10 mouse cellular contexts compared by ENCODE assay signal in the genomic region with DNA sequence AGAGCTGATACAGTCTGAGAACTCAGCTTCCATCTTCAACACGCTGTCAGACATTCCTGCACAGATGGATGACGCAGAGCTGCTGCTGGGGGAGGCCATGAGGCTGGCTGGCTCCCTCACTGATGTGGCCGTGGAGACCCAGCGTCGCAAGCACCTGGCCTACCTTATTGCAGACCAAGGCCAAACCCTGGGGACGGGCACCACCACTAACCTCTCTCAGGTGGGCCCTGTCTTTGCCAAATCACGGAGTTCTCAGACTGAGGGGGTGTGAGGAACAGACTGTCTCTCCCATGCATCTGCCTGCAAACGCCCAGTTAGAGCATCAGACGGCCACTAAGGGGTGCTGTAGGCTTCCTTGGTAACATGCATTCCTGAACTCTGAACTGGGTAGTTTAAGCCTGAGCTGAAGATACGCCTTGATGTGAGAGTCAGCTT. TPM values are rescaled to one million over a fixed set of nuclear protein-coding genes. Genes with fewer than 3 reads are reported as not detected.
DNase-seq lines count a peak whose midpoint lies in the region; ATAC-seq and TF ChIP-seq lines count a peak whose summit lies in the region.
"Had no signal": no experiment of that assay in that cellular context is flagged by ENCODE, and none has a peak within 500 bp of the region (broad histone marks: within the 10 kb centered on the region; RNA-seq: fewer than 3 reads in every experiment).

No protein-coding gene starts in this region.

- no peak overlapping the region for H3K9ac ChIP-seq in midbrain, postnatal 0 days (replicated peaks; ENCODE audit: low read length, poor library complexity, severe bottlenecking)
- no peak overlapping the region for H3K9ac ChIP-seq in midbrain, embryonic 13.5 days (replicated peaks)
- H3K9ac ChIP-seq: limb, embryonic 15.5 days had no signal

- no peaks in the 10 kb centered on the region for H3K4me1 ChIP-seq in midbrain, postnatal 0 days (ENCODE audit: insufficient read depth, low read length)
- no peaks in the 10 kb centered on the region for H3K4me1 ChIP-seq in midbrain, embryonic 13.5 days (replicated peaks)
- H3K4me1 ChIP-seq in small intestine, adult 2 months (ENCODE audit: control insufficient read depth, insufficient read depth, insufficient read length, low read length), result no peaks in the 10 kb centered on the region

- peak; percentile 55 for ATAC-seq in frontal cortex, adult (ENCODE audit: low TSS enrichment)
- no peak for ATAC-seq in midbrain, postnatal 0 days (ENCODE audit: low FRiP score)
- ATAC-seq in midbrain, embryonic 13.5 days, result no peak
- ATAC-seq: Patski had no signal

- no peak overlapping the region for H3K4me2 ChIP-seq in midbrain, postnatal 0 days (ENCODE audit: low read depth, low read length, poor library complexity, severe bottlenecking)
- H3K4me2 ChIP-seq in midbrain, embryonic 13.5 days (replicated peaks), result no peak overlapping the region
- H3K4me2 ChIP-seq: limb, embryonic 15.5 days had no signal

- peaks cover 73% of the 10 kb centered on the region for H3K36me3 ChIP-seq in midbrain, postnatal 0 days (ENCODE audit: insufficient read depth, low read length)
- H3K36me3 ChIP-seq in midbrain, embryonic 13.5 days, result peaks cover 82% of the 10 kb centered on the region
- H3K36me3 ChIP-seq in small intestine, adult 2 months (ENCODE audit: control insufficient read depth, insufficient read depth, low read length), result peaks cover 31% of the 10 kb centered on the region

- no peak overlapping the region for H3K4me3 ChIP-seq in midbrain, postnatal 0 days (ENCODE audit: low read depth, low read length)
- H3K4me3 ChIP-seq in midbrain, embryonic 13.5 days (replicated peaks), result no peak overlapping the region
- no peak overlapping the region for H3K4me3 ChIP-seq in small intestine, adult 2 months (ENCODE audit: low read depth, low read length)
- H3K4me3 ChIP-seq: limb, embryonic 15.5 days had no signal

- H3K27ac ChIP-seq in midbrain, postnatal 0 days (ENCODE audit: low read depth, low read length), result no peak overlapping the region
- H3K27ac ChIP-seq in midbrain, embryonic 13.5 days, result no peak overlapping the region
- no peak overlapping the region for H3K27ac ChIP-seq in small intestine, adult 2 months (ENCODE audit: insufficient read depth, low read depth, low read length)
- H3K27ac ChIP-seq: limb, embryonic 15.5 days had no signal

- TF ChIP-seq CTCF in midbrain, postnatal 0 days (IDR thresholded peaks at IDR 0.05), result peak; percentile 62
- peak; percentile 37; the same call in 1 of the 2 replicates for TF ChIP-seq CTCF in small intestine, adult 2 months (IDR thresholded peaks at IDR 0.05; ENCODE audit: extremely low read depth, insufficient read length, insufficient replicate concordance, low read depth, low read length)

- DNase-seq in frontal cortex, postnatal 25 days (ENCODE audit: low spot score in 2 of 2), result no peak
- DNase-seq in midbrain, postnatal 0 days (ENCODE audit: low spot score), result peak; percentile 33
- peak; percentile 47 for DNase-seq in embryo, embryonic 11 days
- no peak for DNase-seq in cerebellum, adult 9-10 months
- DNase-seq in thymus, postnatal 36 days, result no peak

- no peaks in the 10 kb centered on the region for H3K9me3 ChIP-seq in midbrain, postnatal 0 days (ENCODE audit: low read length)
- no peaks in the 10 kb centered on the region for H3K9me3 ChIP-seq in midbrain, embryonic 13.5 days
- H3K9me3 ChIP-seq: limb, embryonic 15.5 days had no signal

- 69% methylated on average over 10 of the region's 10 CpGs for WGBS in midbrain, postnatal 0 days
- WGBS in midbrain, embryonic 13.5 days, result 62% methylated on average over 10 of the region's 10 CpGs
- WGBS in small intestine, adult 2 months, result 70% methylated on average over 10 of the region's 10 CpGs

- TF ChIP-seq POLR2A in small intestine, adult 2 months (IDR thresholded peaks at IDR 0.05; ENCODE audit: low read depth, low read length), result no peak

- no peaks in the 10 kb centered on the region for H3K27me3 ChIP-seq in midbrain, postnatal 0 days (ENCODE audit: insufficient read depth, low read length)
- H3K27me3 ChIP-seq in midbrain, embryonic 13.5 days, result no peaks in the 10 kb centered on the region
- H3K27me3 ChIP-seq in small intestine, adult 2 months (ENCODE audit: control insufficient read depth, insufficient read depth, low read length), result no peaks in the 10 kb centered on the region
- H3K27me3 ChIP-seq: limb, embryonic 15.5 days; Patski had no signal

RNA-seq across cellular contexts. Expression of a gene that starts 31.1 kb away (rescaled TPM):
- 83.9 and 89.3 TPM in 2 replicates for total RNA-seq in midbrain, postnatal 0 days (2014; rRNA removed)
- polyA plus RNA-seq in midbrain, postnatal 0 days (2015; fragmentation: Nextera tagmentation; extraction: Ambion mirVana), result 68.4 and 70.7 TPM in 2 replicates
- 49.4 and 52.5 TPM in 2 replicates for polyA plus RNA-seq in midbrain, embryonic 13.5 days (2015; fragmentation: Nextera tagmentation; extraction: Ambion mirVana)
- polyA plus RNA-seq in small intestine, adult 2 months (2012; rRNA removed), result 23.9 and 25.1 TPM in 2 replicates

Comparison
In these comparisons a context has a peak if more than half of its experiments do, and no peak if none do; other contexts are left out.
1. DNase-seq: peak in midbrain, postnatal 0 days (single experiment) and embryo, embryonic 11 days (single experiment); none in frontal cortex, postnatal 25 days (0 of 2), cerebellum, adult 9-10 months (single experiment) and thymus, postnatal 36 days (0 of 2).